Mouse (Mus musculus) E14TG2a.4 (cell line): ENCODE results near the gene Ecd.

ENCODE experiments used
- H3K27me3 ChIP-seq: 2 replicates; pipeline ENCODE4 v1.6.1; 2014; ENCODE audit warnings: low read length, control low read depth; ENCODE audit not compliant: insufficient read depth
- H3K36me3 ChIP-seq: 2 replicates; pipeline ENCODE4 v1.6.1; 2014; ENCODE audit warnings: low read length, control low read depth; ENCODE audit not compliant: insufficient read depth
- H3K4me1 ChIP-seq: replicated peaks from 2 replicates; pipeline ENCODE4 v1.6.1; 2014; ENCODE audit warnings: low read depth, low read length, control low read depth
- H3K4me3 ChIP-seq: replicated peaks from 2 replicates; pipeline ENCODE4 v1.5.1; 2014; ENCODE audit warnings: mild to moderate bottlenecking, low read length
- H3K9me3 ChIP-seq: 2 replicates; pipeline ENCODE4 v1.6.1; 2014; ENCODE audit warnings: low read length, control low read depth
- CTCF ChIP-seq: conservative IDR thresholded peaks from 2 replicates; pipeline ENCODE4 v1.5.1; 2014; ENCODE audit warnings: low read length
- NANOG ChIP-seq: IDR thresholded peaks from 2 replicates; pipeline ENCODE4 v1.6.1; 2014; ENCODE audit warnings: borderline replicate concordance, low read length, mixed read lengths
- POU5F1 ChIP-seq: IDR thresholded peaks from 2 replicates; pipeline ENCODE4 v1.6.1; 2014; ENCODE audit warnings: low read length, borderline replicate concordance

Ecd gene

DNA sequence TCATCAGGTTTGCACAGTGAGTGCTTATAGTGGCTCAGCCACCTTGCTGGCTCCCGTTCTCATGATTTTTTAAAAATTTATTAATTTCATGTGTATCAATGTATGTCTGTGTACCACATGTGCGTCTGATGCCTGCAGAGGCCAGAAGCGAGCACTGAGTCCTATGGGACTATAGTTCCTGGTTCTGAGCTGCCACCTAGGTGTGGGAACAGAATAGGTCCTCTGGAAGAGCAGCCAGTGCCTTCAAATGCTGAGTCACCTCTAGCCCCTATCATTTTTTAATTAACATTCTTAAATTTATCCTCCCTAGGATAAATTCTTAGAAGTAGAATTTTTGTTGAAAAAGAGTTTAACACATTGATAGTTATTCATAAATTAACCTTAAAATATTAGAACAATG is 50.3 kb downstream of the Ecd start:
- Histone ChIP-seq H3K36me3 (no peaks in the 10 kb centered on the region), H3K4me3 (no peak overlapping the region), H3K27me3 (no peaks in the 10 kb centered on the region), H3K9me3 (no peaks in the 10 kb centered on the region), H3K4me1 (peaks cover 27% of the 10 kb centered on the region)
- TF ChIP-seq CTCF (no peak), NANOG (no peak), POU5F1 (no peak)

DNA sequence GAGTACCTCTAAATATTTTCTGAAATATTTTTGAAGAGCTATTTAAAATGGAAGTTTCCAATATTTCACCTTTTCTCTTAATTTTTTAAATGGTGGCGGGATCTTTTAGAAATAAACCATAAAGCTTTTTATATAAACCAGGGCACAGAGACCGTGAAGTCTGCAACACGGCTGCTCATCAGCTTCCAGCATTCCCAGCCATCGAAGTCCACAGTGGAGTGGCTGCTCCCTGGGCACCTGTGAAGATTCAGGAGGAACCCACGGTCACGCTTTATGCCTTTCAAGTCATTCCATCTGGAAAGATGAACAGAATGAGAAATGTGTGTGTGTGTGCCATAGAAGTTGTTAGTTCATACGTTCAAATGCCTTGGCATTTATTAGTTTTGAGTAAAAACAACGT is 53.0 kb downstream of the Ecd start:
- TF ChIP-seq NANOG: no peak
- no peak for TF ChIP-seq POU5F1
- no peak for TF ChIP-seq CTCF
- H3K4me3 ChIP-seq: peak overlapping the region; percentile 80
- H3K36me3 ChIP-seq: no peaks in the 10 kb centered on the region
- no peaks in the 10 kb centered on the region for H3K27me3 ChIP-seq
- H3K4me1 ChIP-seq: peaks cover 22% of the 10 kb centered on the region
- peaks cover 9% of the 10 kb centered on the region; the same call in 1 of the 2 replicates for H3K9me3 ChIP-seq

DNA sequence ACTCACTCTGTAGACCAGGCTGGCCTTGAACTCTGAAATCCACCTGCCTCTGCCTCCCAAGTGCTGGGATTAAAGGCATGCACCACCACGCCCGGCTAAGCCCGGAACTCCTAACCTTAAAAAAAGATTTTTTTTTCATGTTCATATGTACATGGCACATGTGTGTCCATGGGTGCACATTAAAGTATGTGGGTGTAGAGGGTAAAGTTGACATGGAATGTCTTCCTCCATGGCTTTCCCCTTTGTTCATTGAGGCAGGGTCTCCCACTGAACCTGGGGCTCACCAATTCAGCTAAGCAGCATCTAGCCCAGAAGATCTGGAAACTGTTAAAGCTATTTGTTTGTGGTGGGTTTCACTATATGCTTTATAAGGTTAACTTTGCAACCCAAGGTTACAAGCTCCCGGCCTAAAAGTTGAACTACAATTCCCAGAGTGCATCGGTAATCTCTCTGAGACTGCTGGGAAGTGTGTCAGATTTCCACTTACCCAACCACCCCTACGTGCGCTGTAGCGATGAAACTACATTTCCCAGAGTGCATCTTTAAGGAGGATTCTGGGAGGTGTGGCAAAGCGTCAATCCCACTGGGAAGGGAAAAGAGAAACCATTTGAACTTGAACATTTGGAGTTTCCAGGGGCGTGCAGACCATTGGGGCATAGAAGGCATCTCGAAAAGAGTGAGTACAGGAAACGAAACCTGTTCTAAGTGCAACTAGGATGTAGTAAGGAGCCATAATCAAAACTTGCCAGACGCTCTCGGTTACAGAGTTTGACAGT is 53.6 kb downstream of the Ecd start, which contains the start of gene Nudt13:
TSS of gene Nudt13 (plus strand) at position 581 of the 776 bp plus-strand sequence.
- H3K27me3 ChIP-seq: no peaks in the 10 kb centered on the region

DNA sequence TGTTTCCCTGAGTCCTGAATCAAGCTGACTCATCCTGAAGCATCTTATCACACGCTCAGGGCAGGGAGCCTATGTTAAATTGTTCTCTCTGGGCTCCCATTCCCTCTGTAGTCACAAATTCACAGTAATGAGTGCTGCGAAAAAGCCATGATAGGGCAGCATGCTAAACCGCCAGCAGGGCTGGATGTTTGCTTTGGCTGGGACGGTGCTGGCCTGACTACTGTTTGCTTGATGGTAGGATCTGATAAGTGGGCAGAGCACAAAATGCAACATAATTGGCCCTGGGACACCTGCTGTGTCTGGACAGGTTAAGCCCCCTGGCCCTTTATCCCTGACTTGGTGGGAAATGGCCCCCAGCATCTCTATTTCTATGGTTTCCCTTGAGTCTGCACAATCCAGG is 56.5 kb downstream of the Ecd start:
- Histone ChIP-seq H3K9me3 (peaks cover 40% of the 10 kb centered on the region), H3K4me1 (peaks cover 10% of the 10 kb centered on the region), H3K4me3 (no peak overlapping the region), H3K36me3 (no peaks in the 10 kb centered on the region), H3K27me3 (no peaks in the 10 kb centered on the region)
- TF ChIP-seq POU5F1: no peak
- no peak for TF ChIP-seq CTCF
- TF ChIP-seq NANOG: no peak

More for the DNA sequence above, 53.6 kb downstream of the Ecd start, which contains the start of gene Nudt13:
- Histone ChIP-seq H3K36me3 (no peaks in the 10 kb centered on the region), H3K4me3 (peak within 1 kb of the TSS; percentile 80), H3K4me1 (peaks cover 15% of the 10 kb centered on the region), H3K9me3 (peaks cover 15% of the 10 kb centered on the region)
- TF ChIP-seq POU5F1 (no peak), CTCF (no peak), NANOG (no peak)
